ENCODE assay signal across 12 mouse cellular contexts in genomic region chr4:118017021-118017805, GRCm38 (mm10).
DNase-seq lines count a peak whose midpoint lies in the region; ATAC-seq lines count a peak whose summit lies in the region.
"Had no signal": no experiment of that assay in that cellular context is flagged by ENCODE, and none has a peak within 500 bp of the region (broad histone marks: within the 10 kb centered on the region; RNA-seq: fewer than 3 reads in every experiment).

No protein-coding gene starts in this region.

- no peak overlapping the region for H3K27ac ChIP-seq in midbrain, embryonic 11.5 days (ENCODE audit: low read depth, low read length)
- no peak overlapping the region for H3K27ac ChIP-seq in midbrain, embryonic 10.5 days (replicated peaks)
- H3K27ac ChIP-seq: embryonic facial prominence, embryonic 15.5 days; liver, embryonic 15.5 days had no signal

- no peak for ATAC-seq in midbrain, embryonic 11.5 days (ENCODE audit: low FRiP score)
- ATAC-seq: activated CD4-positive, CD25-positive, alpha-beta regulatory T cell, adult 4 months had no signal

- H3K27me3 ChIP-seq in midbrain, embryonic 11.5 days (ENCODE audit: control insufficient read depth, insufficient read depth, low read length) = no peaks in the 10 kb centered on the region
- H3K27me3 ChIP-seq in midbrain, embryonic 10.5 days (ENCODE audit: low read depth, poor library complexity, severe bottlenecking) = no peaks in the 10 kb centered on the region
- H3K27me3 ChIP-seq: embryonic facial prominence, embryonic 15.5 days; liver, embryonic 15.5 days had no signal

- peak; percentile 60 for DNase-seq in embryo, embryonic 10 days (ENCODE audit: low spot score)
- DNase-seq in embryo, embryonic 9.5 days (ENCODE audit: extremely low spot score) = no peak
- DNase-seq in midbrain, embryonic 11.5 days (ENCODE audit: low spot score, missing footprints) = peak; percentile 74
- DNase-seq in midbrain, embryonic 10.5 days (ENCODE audit: low spot score) = no peak
- peak; percentile 79 for DNase-seq in mesoderm, embryonic 11.5 days (ENCODE audit: low read depth, low spot score)
- no peak for DNase-seq in urinary bladder, adult 2 months (ENCODE audit: low spot score)
- no peak for DNase-seq in adrenal gland, postnatal 36 days
- no peak for DNase-seq in kidney, adult 11 months
- DNase-seq: heart, adult 18-20 months had no signal

- H3K4me3 ChIP-seq in midbrain, embryonic 11.5 days (ENCODE audit: low read depth, low read length) = no peak overlapping the region
- H3K4me3 ChIP-seq in midbrain, embryonic 10.5 days = no peak overlapping the region
- H3K4me3 ChIP-seq: embryonic facial prominence, embryonic 15.5 days; liver, embryonic 15.5 days had no signal

- H3K4me1 ChIP-seq in midbrain, embryonic 11.5 days (ENCODE audit: control insufficient read depth, insufficient read depth, low read length) = peaks cover 2% of the 10 kb centered on the region; the same call in 1 of the 2 replicates
- H3K4me1 ChIP-seq in midbrain, embryonic 10.5 days = peaks cover 26% of the 10 kb centered on the region
- H3K4me1 ChIP-seq: liver, embryonic 15.5 days had no signal

- no peaks in the 10 kb centered on the region for H3K9me3 ChIP-seq in midbrain, embryonic 11.5 days (ENCODE audit: control insufficient read depth, low read length)
- no peaks in the 10 kb centered on the region for H3K9me3 ChIP-seq in midbrain, embryonic 10.5 days (replicated peaks)
- H3K9me3 ChIP-seq: embryonic facial prominence, embryonic 15.5 days; liver, embryonic 15.5 days had no signal

- no peak overlapping the region for H3K4me2 ChIP-seq in midbrain, embryonic 11.5 days
- H3K4me2 ChIP-seq: embryonic facial prominence, embryonic 15.5 days; liver, embryonic 15.5 days had no signal

- H3K9ac ChIP-seq in midbrain, embryonic 11.5 days (ENCODE audit: low read length) = no peak overlapping the region
- H3K9ac ChIP-seq: embryonic facial prominence, embryonic 15.5 days; liver, embryonic 15.5 days had no signal

- H3K36me3 ChIP-seq in midbrain, embryonic 11.5 days (ENCODE audit: control insufficient read depth, insufficient read depth, low read length) = no peaks in the 10 kb centered on the region
- H3K36me3 ChIP-seq in midbrain, embryonic 10.5 days = peaks cover 2% of the 10 kb centered on the region; the same call in 1 of the 2 replicates
- H3K36me3 ChIP-seq: embryonic facial prominence, embryonic 15.5 days; liver, embryonic 15.5 days had no signal

- 90% methylated on average over 16 of the region's 16 CpGs for WGBS in midbrain, embryonic 11.5 days
- WGBS in midbrain, embryonic 10.5 days = 91% methylated on average over 16 of the region's 16 CpGs

Comparison
In these comparisons a context has a peak if more than half of its experiments do, and no peak if none do; other contexts are left out.
1. DNase-seq: peak in embryo, embryonic 10 days (single experiment), midbrain, embryonic 11.5 days (single experiment) and mesoderm, embryonic 11.5 days (single experiment); none in embryo, embryonic 9.5 days (single experiment), midbrain, embryonic 10.5 days (single experiment), urinary bladder, adult 2 months (single experiment), adrenal gland, postnatal 36 days (0 of 2) and kidney, adult 11 months (single experiment).